Mouse (Mus musculus): ENCODE measurements at regions not wholly inside any gene's neighbourhood (a gene's known extent, or its start where the extent isn't known, plus 50 kb on each side); places are given as distances from the start of the nearest gene placed in this dataset.
"Not testable (repeated sequence)": the region's sequence is repeated elsewhere in the genome, so short reads cannot be mapped to it uniquely, and the experiment has no call there.

DNA sequence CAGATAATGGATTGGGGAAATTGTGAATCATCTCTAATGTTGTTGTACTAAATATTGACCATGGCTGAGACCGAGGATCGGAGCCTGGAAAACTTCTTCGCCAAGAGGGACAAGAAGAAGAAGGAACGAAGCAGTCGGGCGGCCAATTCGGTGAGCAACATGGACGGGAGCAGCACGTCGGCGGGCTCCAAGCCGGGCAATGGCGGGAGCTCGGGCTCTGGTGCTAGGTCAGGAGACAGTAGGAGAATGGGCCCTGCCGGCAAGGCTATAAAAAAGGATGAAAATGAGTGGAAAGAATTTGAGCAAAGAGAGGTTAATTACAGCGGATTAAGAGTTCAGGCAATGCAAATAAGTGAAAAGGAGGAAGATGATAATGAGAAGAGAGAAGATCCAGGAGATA, 55.0 kb upstream of the Zfp990 start:
- not testable (repeated sequence) for DNase-seq (ENCODE audit: low spot score)

DNA sequence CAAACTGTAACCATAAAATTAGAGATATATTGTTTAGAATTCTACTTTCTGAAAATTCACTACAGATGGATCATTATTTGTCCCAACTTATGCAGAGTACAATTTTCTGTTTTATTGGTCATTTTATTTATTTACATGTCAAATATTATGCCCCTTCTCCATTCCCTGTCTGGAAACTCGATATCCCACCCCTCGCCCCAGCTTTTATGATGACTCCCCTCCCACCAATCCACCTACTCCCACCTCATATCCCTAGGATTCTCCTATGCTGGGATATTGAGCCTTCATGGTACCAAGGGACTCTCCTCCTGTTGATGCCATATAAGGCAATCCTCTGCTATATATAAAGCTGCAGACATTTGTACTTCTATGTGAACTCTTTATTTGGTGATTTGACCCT, 62.0 kb upstream of the Zfp990 start:
- DNase-seq (ENCODE audit: low spot score) = no peak

DNA sequence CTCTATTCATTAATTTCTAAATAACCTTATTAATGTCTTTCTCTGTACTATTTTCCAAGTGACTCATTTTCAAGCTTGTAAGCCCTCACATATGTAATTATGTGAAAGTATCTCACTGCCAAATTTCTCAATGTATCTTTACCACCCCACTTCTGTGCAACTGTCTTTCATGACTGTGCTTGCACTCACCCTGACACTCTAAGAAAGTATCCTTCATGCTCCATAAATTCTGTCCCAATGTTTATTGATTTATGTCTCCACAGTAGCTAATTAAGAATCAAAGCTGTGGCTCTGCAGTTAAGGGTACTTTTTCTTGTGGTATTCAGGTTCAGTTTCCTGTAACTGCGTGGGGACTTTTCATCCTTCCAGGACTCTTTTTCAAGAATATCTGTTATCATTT, 73.8 kb upstream of the Zfp990 start:
- not testable (repeated sequence) for DNase-seq (ENCODE audit: low spot score)

DNA sequence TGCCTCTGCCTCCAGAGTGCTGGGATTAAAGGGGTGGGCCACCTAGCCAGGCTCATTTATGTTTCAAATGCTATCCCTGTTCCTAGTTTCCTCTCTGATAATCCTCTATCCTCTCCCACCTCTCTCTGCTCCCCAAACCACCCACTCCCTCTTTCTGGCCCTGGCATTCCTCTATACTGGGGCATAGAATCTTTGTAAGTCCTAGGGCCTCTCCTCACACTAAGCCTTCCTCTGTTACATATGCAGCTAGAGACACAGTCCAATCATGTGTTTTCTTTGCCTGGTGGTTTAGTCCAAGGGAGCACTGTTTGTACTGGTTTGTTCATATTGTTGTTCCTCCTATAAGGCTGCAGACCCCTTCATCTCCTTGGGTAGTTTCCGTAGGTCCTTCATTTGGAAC, 76.0 kb upstream of the Zfp990 start:
- no peak for DNase-seq (ENCODE audit: low spot score)

DNA sequence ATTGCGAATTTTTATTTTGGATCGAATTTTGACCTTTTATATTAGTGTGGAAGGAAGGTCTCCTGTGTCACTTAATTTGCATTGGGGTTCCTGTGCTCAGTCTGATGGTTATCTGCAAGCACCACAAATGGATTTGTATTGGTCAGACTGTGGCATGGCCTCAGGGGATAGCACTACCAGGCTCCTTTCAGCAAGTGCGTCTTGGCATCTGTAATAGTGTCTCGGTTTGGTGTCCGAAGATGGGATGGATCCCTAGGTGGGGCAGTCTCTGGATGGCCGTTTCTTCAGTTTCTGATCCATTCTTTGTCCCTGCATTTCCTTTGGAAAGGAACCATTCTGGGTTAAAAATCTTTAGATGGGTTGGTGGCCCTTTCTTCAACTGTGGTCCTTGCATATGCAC, 76.5 kb upstream of the Zfp990 start:
- DNase-seq (ENCODE audit: low spot score) = peak; percentile 22

DNA sequence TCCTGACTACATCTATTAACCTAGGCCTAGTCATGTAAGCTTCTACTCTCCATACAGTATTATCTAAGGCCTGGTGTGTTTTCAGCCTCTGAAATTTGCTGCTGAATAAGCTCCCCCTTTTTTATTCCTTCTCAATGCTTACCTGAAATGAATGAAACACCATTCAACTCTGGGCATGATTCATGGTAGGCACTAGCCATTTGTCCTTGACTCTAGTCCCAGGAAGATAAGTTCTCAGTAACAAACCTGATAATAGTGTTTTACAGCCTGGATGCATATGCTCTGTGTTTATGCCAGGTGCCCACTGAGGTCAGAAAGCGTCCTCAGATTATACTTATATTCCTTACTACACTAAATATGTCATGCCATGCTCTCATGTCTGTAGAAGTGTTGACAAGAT, 77.3 kb upstream of the Zfp990 start:
- not testable (repeated sequence) for DNase-seq (ENCODE audit: low spot score)

DNA sequence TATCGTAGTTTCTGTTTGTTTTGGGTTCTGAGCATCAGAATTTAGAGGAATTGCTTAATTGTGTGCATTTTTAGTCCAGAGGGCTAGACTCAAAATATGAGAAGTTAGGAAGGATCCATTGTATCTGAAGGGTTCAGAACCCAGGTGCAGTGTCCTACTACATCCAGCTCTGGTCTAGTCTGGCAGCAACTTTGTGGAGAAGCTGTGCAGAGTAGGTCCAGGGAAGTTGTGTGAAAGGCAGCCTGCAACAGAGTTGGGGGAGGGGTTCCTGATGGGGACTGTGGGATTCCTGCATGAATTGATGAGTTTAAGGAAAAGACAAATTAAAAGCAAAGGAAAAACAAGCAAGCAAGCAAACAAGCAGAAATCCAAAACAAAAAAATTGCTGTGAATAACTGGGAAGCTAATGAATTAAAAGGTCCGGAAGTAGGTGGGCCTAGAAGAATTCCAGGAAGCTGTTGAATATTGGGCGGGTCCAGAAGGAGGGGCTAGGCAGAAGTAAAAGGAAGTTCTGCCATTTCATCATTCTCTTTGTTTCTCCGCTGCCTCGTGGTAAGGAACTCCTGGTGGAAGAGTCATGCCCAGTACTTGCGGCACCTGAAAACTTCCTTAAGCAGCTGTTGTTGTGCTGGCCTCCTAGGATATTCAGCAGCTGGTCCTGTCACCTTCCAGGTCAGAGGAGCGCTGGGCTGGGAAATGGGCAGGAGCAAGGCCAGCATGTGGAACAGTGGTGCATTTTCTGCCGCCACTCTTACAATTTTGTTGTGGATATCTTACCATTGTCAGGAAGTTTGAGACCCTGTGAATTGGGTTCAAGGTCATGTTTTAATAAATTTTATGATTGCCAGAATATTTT, 78.4 kb upstream of the Zfp990 start:
- DNase-seq (ENCODE audit: low spot score) = no peak

DNA sequence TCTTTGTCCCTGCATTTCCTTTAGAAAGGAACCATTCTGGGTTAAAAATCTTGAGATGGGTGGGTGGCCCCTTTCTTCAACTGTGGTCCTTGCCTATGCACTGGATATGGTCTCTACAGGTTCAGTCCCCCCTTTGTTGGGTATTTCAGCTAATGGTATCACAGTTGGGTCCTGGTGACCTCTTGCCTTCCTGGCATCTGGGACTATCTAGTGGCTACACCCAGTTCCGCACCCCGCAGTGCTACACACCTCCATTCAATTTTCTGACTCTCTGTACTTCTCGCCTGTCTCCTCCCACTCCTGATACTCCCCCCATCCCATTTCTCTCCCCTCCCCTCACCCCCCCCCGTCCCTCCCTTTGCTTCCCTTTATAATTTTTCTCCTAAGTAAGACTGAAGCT, 92.7 kb upstream of the Zfp990 start:
- not testable (repeated sequence) for DNase-seq (ENCODE audit: low spot score)

DNA sequence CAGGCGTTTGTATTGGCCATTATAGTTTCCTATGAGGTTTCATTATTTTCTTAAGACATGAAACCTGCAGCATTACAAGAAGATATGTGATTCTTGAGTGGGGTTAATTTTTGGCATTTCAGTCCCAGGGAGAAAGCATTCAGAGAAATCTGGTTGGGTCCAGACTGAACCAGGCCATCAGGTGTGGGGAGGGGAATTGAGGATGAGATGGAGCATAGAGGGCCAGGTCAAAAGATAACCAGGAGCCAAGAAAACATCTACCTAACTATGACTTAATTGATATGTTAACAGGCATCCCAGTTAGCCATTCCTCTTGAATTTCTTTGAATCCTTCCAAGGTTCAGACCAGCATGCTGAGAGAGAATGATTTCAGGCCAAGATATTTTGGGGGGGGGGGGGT, 96.2 kb upstream of the Tnfrsf8 start:
- no peak for DNase-seq (ENCODE audit: low spot score)

DNA sequence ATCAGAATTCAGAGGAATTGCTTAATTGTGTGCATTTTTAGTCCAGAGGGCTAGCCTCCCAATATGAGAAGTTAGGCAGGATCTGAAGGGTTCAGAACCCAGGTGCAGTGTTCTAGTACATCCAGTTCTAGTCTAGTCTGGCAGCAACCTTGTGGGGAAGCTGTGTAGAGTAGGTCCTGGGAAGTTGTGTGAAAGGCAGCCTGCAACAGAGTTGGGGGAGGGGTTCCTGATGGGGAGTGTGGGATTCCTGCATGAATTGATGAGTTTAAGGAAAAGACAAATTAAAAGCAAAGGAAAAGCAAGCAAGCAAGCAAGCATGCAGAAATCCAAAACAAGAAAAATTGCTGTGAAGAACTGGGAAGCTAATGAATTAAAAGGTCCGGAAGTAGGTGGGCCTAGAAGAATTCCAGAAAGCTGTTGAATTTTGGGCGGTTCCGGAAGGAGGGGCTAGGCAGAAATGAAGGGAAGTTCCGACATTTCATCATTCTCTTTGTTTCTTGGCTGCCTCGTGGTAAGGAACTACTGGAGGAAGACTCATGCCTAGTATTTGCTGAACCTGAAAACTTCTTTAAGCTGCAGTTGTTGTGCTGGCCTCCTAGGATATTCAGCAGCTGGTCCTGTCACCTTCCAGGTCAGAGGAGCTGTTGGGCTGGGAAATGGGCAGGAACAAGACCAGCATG, 95.0 kb upstream of the Tnfrsf8 start:
- no peak for DNase-seq (ENCODE audit: low spot score)

DNA sequence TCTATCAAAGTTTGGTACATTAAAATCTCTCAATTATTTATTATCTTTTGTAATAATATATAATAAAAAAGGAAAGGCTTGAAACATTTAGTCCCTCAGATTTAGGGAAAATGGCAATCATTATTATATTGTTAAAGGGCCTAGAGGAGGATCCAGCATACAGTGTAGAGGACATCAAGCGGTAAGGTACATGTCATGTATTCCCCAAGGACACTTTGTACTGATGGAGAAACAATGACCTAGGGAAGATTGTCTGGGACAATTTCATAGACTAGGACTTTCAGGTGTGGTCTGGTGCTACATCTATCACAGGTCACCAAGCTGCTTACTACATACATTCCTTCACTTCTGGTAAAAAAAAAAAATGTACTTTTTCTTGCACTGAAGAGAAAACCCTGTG, 91.1 kb upstream of the Tnfrsf8 start:
- not testable (repeated sequence) for DNase-seq (ENCODE audit: low spot score)

DNA sequence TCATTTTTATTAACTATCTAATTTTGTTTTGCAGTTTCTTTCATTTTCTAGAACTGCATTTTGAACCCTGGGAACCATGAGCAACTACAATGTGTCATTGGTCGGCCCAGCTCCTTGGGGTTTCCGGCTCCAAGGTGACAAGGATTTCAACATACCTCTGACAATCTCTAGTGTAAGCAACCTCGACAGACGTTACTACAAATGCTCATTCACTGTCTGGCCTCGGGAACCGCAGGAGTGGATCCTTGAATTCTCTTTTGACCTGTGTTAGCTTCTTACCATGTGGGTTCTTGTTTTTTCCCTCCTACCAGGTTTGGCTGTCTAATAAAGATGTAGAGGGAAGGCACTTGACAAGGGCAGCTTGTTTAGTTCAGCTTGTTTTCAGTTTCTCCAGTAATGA, 89.3 kb upstream of the Tnfrsf8 start:
- not testable (repeated sequence) for DNase-seq (ENCODE audit: low spot score)

DNA sequence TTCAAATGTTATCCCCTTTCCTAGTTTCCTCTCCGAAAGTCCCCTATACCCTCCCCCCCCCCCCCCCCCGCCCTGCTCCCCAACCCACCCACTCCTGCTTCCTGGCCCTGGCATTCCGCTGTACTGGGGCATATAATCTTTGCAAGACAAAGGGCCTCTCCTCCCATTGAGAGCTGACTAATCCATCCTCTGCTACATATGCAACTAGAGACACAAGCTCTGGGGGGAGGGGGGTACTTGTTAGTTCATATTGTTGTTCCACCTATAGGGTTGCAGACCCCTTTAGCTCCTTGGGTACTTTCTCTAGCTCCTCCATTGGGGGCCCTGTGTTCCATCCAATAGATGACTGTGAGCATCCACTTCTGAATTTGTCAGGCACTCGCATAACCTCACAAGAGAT, 63.9 kb upstream of the Tnfrsf8 start:
- not testable (repeated sequence) for DNase-seq (ENCODE audit: low spot score)

DNA sequence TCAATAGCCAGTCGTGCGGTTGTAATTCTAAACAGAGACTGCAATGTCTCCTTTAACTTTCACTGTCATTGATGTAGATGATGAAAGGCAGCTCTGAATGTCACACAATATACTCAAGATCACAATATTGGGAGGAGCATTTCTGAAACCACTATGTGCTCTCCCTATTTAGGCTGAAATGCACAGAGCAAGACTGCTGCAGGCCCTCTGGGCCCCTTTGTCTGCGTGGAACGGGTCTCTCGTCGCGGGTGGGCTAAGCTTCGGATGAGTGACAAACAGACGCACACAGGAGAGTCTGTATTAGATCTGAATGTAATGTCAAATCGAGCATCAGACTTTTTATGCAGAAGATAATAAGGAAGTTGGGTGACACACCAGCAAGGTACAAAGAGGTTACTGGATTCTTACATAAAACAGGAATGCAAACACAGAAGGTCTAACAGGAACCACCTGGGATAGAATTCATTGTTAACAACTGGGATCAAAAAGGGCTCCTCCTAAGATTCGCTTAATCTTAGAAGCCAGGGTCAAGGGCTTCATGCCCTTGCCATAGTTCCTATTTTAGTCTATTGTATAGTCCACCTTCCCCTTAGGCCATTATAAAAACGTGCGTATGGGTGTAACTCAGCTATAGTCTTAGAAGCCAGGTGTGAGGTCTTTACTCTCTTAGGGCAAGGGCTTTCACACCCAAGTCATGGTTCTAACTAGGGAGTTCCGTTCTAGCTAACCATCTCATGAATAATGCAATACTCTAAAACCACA, 62.5 kb upstream of the Tnfrsf8 start:
- DNase-seq (ENCODE audit: low spot score) = not testable (repeated sequence)

DNA sequence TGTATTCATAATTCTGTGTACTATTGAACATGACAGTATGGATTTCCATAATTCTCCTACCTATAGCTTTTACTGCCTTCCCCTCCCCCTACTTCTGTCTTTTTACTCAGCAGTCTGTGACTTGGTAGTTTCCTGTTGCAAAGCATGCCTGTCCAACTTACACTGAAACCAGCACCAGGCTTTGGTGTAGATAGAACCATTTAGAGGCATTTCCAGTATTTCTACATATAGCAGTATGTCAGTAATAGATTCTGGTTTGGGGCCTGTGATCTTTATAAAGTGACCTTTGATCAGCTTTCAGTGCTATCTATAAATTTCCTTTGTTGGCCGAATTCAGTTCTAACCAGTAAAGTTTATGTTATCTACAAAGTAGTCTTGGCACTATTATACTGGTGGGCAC, 54.8 kb upstream of the Tnfrsf8 start:
- no peak for DNase-seq (ENCODE audit: low spot score)

DNA sequence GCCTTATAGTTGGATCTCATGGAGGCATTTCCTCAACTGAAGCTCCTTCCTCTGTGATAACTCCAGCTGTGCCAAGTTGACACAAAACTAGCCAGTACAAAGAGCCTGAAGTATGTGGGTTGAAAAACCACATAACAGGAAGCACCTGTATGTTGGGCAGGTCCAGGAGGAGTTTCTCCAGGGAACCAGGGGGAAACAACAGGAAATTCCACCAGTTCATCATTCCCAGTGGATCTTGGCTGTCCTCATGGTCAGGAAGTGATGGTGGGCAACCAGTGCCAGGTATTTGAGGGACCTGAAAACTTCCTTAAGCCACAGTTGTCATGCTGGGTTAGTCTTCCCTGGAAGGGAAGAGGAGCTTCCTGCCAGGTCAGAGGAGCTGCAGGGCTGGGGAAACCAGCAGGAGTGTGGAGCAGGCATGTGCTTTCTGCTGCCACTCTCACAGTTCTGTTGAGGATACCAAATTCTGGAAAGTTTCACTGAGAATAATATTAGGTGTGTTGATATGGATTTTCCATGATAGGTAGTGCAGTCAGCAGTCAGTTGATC, 52.4 kb upstream of the Tnfrsf8 start:
- DNase-seq (ENCODE audit: low spot score) = no peak

DNA sequence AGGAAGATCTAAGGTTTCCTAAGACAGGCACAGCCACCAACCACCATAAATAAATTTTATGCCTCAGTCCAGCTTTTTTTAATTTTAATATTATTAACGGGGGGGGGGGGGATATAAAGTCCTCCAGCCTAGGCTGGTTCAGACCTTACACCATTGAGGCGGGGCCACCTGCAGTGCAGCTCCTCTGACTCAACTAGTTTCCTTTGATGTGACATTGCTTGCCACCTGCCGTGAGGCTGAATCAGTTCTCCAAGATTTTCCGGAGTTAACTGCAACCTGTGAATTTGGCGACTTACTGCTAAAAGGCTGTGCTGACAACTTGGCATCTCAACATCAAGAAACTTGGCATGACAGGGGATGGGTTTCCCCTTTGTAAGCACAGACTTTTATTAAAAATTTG, 51.3 kb upstream of the Tnfrsf8 start:
- no peak for DNase-seq (ENCODE audit: low spot score)

DNA sequence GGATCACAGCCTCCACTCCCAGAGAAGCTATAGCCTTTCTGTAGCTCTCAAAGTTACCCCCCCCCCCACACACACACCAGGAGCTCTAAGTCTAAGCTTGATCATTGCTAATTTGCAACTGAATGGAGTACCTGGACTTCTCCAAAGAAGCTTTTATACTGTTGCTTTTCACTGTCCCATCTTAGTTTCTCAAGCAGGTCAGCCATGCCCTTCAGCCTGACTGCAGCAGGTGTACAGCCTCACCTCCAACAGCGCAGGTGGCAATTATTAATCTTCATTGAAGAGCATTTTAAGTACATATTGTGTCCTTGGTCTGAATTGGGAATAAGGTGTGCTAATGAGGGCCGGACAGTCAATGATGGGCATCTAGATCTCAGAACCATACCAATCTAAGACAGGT, 50.8 kb upstream of the Tnfrsf8 start:
- DNase-seq (ENCODE audit: low spot score) = not testable (repeated sequence)

Measured in urinary bladder, postnatal 14 days (tissue).